Mouse (Mus musculus) myocyte (in vitro differentiated cells): Measurements from ENCODE around the gene Disc1. TPM values are rescaled to one million over a fixed set of nuclear protein-coding genes. Genes with fewer than 3 reads are reported as not detected.

Source experiments
- H3K27me3 ChIP-seq: one replicate; pipeline ENCODE4 v1.6.1; 2011; ENCODE audit not compliant: control insufficient read depth, insufficient read depth, insufficient read length
- H3K36me3 ChIP-seq: one replicate; pipeline ENCODE4 v1.6.1; 2011; ENCODE audit not compliant: control insufficient read depth, insufficient read depth
- H3K4me2 ChIP-seq: one replicate; pipeline ENCODE4 v1.6.1; 2011; ENCODE audit warnings: low read depth, control low read depth
- H3K4me3 ChIP-seq: one replicate; pipeline ENCODE4 v1.5.1; 2011; ENCODE audit warnings: mild to moderate bottlenecking, control low read depth, moderate library complexity
- H3K79me2 ChIP-seq: one replicate; pipeline ENCODE4 v1.6.1; 2011; ENCODE audit not compliant: control insufficient read depth, insufficient read depth
- H3ac ChIP-seq: one replicate; pipeline ENCODE4 v1.6.1; 2011; ENCODE audit not compliant: control insufficient read depth, insufficient read length
- CEBPB ChIP-seq: IDR thresholded peaks from 2 replicates; pipeline ENCODE4 v1.6.1; 2011; ENCODE audit warnings: mild to moderate bottlenecking, moderate library complexity; ENCODE audit not compliant: poor library complexity, insufficient read depth, severe bottlenecking
- E2F4 ChIP-seq: IDR thresholded peaks from one replicate; pipeline ENCODE4 v1.6.1; 2011; ENCODE audit warnings: mild to moderate bottlenecking, control low read depth, moderate library complexity; ENCODE audit not compliant: insufficient read depth
- MAX ChIP-seq: IDR thresholded peaks from one replicate; pipeline ENCODE4 v1.6.1; 2011; ENCODE audit warnings: low read depth, mild to moderate bottlenecking, control low read depth
- MYOD1 ChIP-seq, 3 experiments: IDR thresholded peaks; one replicate each; pipeline ENCODE4 v1.6.1; 2011; ENCODE audit warnings: control low read depth in 2 of 3, low read depth in 2 of 3, mild to moderate bottlenecking in 2 of 3, moderate library complexity in 1 of 3; ENCODE audit not compliant: insufficient read length in 2 of 3, control insufficient read depth in 1 of 3
- MYOG ChIP-seq, 3 experiments: IDR thresholded peaks; one replicate each; pipeline ENCODE4 v1.6.1; 2011; ENCODE audit warnings: control low read depth in 2 of 3, low read depth in 2 of 3, mild to moderate bottlenecking in 2 of 3; ENCODE audit not compliant: insufficient read length in 2 of 3, control insufficient read depth in 1 of 3, insufficient read depth in 1 of 3
- POLR2A ChIP-seq: IDR thresholded peaks from one replicate; pipeline ENCODE4 v1.6.1; 2011; ENCODE audit warnings: low read depth, mild to moderate bottlenecking, control low read depth, moderate library complexity; ENCODE audit not compliant: insufficient read length
- POLR2AphosphoS2 ChIP-seq: IDR thresholded peaks from one replicate; pipeline ENCODE4 v1.6.1; 2011; ENCODE audit warnings: low read depth, control low read depth; ENCODE audit not compliant: insufficient read length
- REST ChIP-seq: IDR thresholded peaks from one replicate; pipeline ENCODE4 v1.6.1; 2011; ENCODE audit warnings: mild to moderate bottlenecking, control low read depth, moderate library complexity; ENCODE audit not compliant: insufficient read depth, insufficient read length
- SRF ChIP-seq: IDR thresholded peaks from one replicate; pipeline ENCODE4 v1.6.1; 2011; ENCODE audit warnings: low read depth; ENCODE audit not compliant: control insufficient read depth, insufficient read length
- TCF12 ChIP-seq: IDR thresholded peaks from one replicate; pipeline ENCODE4 v1.6.1; 2011; ENCODE audit warnings: mild to moderate bottlenecking, control low read depth; ENCODE audit not compliant: poor library complexity, insufficient read depth, severe bottlenecking
- TCF3 ChIP-seq: IDR thresholded peaks from one replicate; pipeline ENCODE4 v1.6.1; 2011; ENCODE audit warnings: low read depth, control low read depth; ENCODE audit not compliant: insufficient read length
- USF1 ChIP-seq: IDR thresholded peaks from one replicate; pipeline ENCODE4 v1.6.1; 2011; ENCODE audit warnings: low read depth, mild to moderate bottlenecking, control low read depth, moderate library complexity
- polyA plus RNA-seq: library from polyadenylated mRNA; unstranded; fragments of >200 nt; fragmentation: generic; extraction: Trizol; gene quantifications from one replicate; pipeline ENCODE4 v1.2.1, GENCODE M21; 2012; ENCODE audit warnings: missing spikeins

The Disc1 gene
- polyA plus RNA-seq, 1 experiment, result 0.06 TPM

DNA sequence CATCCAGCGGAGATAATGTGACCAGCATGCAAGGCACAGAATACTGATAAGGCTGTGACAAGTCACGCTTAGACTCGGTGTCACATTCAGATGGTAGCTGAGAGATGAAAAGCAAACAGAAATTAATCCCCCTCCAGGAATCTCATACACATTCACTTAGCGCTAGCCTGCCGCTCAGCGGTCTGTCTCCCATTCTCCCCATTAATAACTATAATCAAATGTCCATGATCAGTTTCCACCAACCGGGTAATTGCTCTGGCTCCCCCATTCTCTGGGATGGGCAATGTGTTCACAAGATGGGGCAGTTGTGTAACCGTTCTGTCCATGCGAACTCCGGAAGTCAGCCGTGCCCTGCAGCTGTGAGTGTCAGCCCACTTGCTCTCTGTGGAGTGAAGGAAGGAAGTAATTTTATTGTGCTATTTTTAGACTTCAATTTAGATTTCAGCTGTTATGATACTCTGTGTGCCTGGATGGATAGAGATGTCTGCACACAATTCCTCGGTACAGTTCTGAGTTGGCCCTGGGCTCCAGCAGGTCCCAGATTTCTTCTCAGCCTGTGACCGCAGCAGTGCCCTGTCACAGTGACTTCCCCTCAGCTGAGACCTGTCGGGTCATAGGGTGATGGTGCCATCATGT lies 173.1 kb downstream of the Disc1 start:
- H3K4me2 ChIP-seq, result peak overlapping the region; percentile 15
- no peak for TF ChIP-seq POLR2AphosphoS2
- TF ChIP-seq MYOD1 (IDR thresholded peaks at IDR 0.05; ENCODE audit: control insufficient read depth in 1 of 3, insufficient read length in 2 of 3, low read depth in 2 of 3), result peak in 2 of 3 experiments; percentile 16 to 72
- no peak for TF ChIP-seq TCF12
- TF ChIP-seq SRF, result no peak
- no peak for TF ChIP-seq REST
- TF ChIP-seq E2F4, result no peak
- TF ChIP-seq POLR2A, result no peak
- TF ChIP-seq USF1, result no peak
- TF ChIP-seq TCF3, result no peak
- no peak for TF ChIP-seq MAX
- TF ChIP-seq CEBPB, result 0 out of 2 replicates have a peak, but pooled peaks have one; percentile 16
- peak in 2 of 3 experiments; percentile 18 to 67 for TF ChIP-seq MYOG (IDR thresholded peaks at IDR 0.05; ENCODE audit: control insufficient read depth in 1 of 3, insufficient read depth in 1 of 3, insufficient read length in 2 of 3, low read depth in 2 of 3)
- H3K79me2 ChIP-seq, result no peaks in the 10 kb centered on the region
- H3K4me3 ChIP-seq, result no peak overlapping the region
- no peak overlapping the region for H3ac ChIP-seq
- H3K27me3 ChIP-seq, result no peaks in the 10 kb centered on the region
- no peaks in the 10 kb centered on the region for H3K36me3 ChIP-seq

DNA sequence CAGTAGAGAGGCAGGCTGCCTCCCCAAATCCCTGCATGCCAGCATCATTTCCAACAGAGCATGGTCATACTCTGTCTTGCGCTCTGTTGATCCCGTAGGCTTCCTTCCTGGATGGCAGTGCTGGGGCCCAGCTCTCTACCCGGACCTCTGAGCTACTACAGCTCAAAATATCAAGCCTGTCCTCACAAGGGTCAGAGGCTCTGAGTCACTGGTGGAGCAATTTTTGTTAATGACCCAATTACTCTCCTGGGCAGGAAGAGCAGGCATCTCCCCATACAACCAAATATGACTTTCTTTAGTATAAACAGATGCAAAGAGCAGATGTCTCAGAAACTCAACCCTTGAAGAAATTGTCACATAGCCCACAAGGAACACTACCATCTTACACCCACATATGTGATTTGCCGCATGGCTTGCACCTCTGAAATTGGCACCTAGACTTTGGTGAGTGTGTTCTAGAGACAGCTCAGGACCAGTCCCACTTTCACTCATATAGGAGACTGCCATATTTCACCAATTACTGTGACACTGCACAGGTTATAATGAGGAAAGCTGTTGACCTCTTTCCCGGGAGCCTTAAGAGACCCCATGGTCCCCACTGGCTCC lies 176.6 kb downstream of the Disc1 start:
- Histone ChIP-seq H3K79me2 (no peaks in the 10 kb centered on the region), H3ac (no peak overlapping the region), H3K4me3 (no peak overlapping the region), H3K4me2 (no peak overlapping the region), H3K27me3 (no peaks in the 10 kb centered on the region), H3K36me3 (no peaks in the 10 kb centered on the region)
- TF ChIP-seq CEBPB, result no peak
- TF ChIP-seq E2F4, result no peak
- TF ChIP-seq MYOD1 (IDR thresholded peaks at IDR 0.05; ENCODE audit: control insufficient read depth in 1 of 3, insufficient read length in 2 of 3, low read depth in 2 of 3), result no peak
- no peak for TF ChIP-seq TCF3
- no peak for TF ChIP-seq TCF12
- no peak for TF ChIP-seq MYOG (IDR thresholded peaks at IDR 0.05; ENCODE audit: control insufficient read depth in 1 of 3, insufficient read depth in 1 of 3, insufficient read length in 2 of 3, low read depth in 2 of 3)
- TF ChIP-seq MAX, result no peak
- no peak for TF ChIP-seq POLR2A
- TF ChIP-seq USF1, result no peak
- TF ChIP-seq POLR2AphosphoS2, result no peak
- TF ChIP-seq REST, result no peak
- no peak for TF ChIP-seq SRF

DNA sequence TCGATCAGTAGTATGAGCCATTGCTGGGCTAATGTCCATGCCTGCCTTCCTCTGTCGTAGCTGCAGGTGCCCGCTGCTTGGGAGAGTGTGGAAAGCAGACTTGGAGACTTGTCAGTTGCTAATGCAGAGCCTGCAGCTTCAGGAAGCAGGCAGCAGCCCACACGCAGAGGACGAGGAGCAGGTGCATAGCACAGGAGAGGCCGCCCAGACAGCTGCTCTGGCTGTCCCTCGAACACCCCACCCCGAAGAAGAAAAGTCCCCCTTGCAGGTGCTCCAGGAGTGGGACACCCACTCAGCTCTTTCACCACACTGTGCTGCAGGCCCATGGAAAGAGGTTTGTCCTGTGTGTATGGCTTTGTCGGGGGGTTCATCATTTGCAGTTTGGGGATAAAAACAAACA lies 178.7 kb downstream of the Disc1 start:
- H3K36me3 ChIP-seq, result no peaks in the 10 kb centered on the region

DNA sequence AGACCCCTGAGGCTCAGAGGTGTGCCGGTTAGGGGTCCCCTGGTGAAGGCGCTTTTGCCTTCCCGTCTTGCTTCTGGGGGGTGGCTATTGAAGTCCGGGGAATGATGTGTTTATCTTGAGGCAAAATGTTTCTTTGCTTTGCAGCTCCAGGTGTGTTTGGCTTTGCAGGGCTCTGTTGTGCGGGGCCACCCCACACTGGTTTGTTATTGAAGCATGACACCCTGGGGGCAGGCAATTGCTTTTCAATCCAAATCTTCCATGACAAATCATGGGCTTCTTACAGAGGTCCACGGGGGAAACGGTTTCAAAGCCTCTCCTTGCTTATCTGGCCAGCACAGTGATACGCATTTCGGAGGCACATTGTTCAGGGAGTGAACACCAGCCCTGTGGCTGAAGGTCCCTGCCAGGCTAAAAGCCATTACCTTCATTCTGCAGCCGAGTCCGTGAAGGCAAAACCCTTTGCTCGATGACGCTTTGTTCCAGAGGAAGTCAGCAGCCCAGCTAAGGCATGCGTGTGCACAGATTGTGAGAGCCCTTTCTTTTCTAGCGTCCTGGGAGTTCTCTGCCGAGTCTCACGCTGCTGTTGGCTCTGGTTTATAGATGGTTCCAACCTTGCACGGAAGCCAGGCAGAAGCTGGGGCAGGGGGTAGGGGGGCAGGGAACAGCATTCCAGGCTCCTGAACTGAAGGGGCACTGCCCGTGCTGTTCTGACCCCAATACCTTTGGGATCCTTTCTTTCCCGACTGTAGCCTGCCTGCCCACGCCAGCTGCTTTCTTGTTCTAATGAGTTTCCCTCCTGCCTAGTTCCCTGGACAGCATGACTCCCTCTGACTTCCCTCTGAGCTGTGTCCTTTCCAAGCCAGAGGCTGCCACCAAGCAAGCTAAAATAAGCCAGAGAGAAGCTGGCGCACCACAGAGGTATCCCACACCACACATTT lies 182.2 kb downstream of the Disc1 start:
- Histone ChIP-seq H3K4me2 (no peak overlapping the region), H3K27me3 (no peaks in the 10 kb centered on the region), H3K79me2 (no peaks in the 10 kb centered on the region), H3K36me3 (no peaks in the 10 kb centered on the region), H3K4me3 (no peak overlapping the region), H3ac (no peak overlapping the region)
- TF ChIP-seq TCF3 (no peak), POLR2A (no peak), CEBPB (no peak), TCF12 (no peak), POLR2AphosphoS2 (no peak), MYOG (IDR thresholded peaks at IDR 0.05; ENCODE audit: control insufficient read depth in 1 of 3, insufficient read depth in 1 of 3, insufficient read length in 2 of 3, low read depth in 2 of 3) (no peak), REST (no peak), E2F4 (no peak)

More for the DNA sequence above, 178.7 kb downstream of the Disc1 start:
- no peak overlapping the region for H3K4me3 ChIP-seq
- H3K4me2 ChIP-seq, result no peak overlapping the region
- TF ChIP-seq REST (no peak), E2F4 (no peak), POLR2AphosphoS2 (no peak), POLR2A (no peak), MYOD1 (IDR thresholded peaks at IDR 0.05; ENCODE audit: control insufficient read depth in 1 of 3, insufficient read length in 2 of 3, low read depth in 2 of 3) (peak in 1 of 3 experiments; percentile 90), TCF3 (no peak), MYOG (IDR thresholded peaks at IDR 0.05; ENCODE audit: control insufficient read depth in 1 of 3, insufficient read depth in 1 of 3, insufficient read length in 2 of 3, low read depth in 2 of 3) (peak in 2 of 3 experiments; percentile 23 to 87)
- H3K79me2 ChIP-seq, result no peaks in the 10 kb centered on the region
- no peak overlapping the region for H3ac ChIP-seq
- H3K27me3 ChIP-seq, result no peaks in the 10 kb centered on the region
